Mouse (Mus musculus) kidney, postnatal 0 days (tissue): Measurements from ENCODE around the gene Tspo2. TPM values are rescaled to one million over a fixed set of nuclear protein-coding genes. Genes with fewer than 3 reads are reported as not detected.
"Not testable (repeated sequence)": the region's sequence is repeated elsewhere in the genome, so short reads cannot be mapped to it uniquely, and the experiment has no call there.

ENCODE experiments used
- ATAC-seq: fragments of 200-750 bp; cut with Nextera tagmentation; replicated peaks from 2 replicates; pipeline ENCODE4 v1.8.0; 2017; ENCODE audit warnings: low read depth, moderate number of reproducible peaks, moderate TSS enrichment, moderate library complexity; ENCODE audit not compliant: low FRiP score
- DNase-seq: peaks from one replicate; pipeline ENCODE4 v3.0.0-alpha.2; 2016; ENCODE audit warnings: low spot score
- H3K27ac ChIP-seq: fragments of 300-500 bp; sonication (generic); 2 replicates; pipeline ENCODE4 v1.5.1; 2014; ENCODE audit warnings: mild to moderate bottlenecking
- H3K27me3 ChIP-seq: fragments of 300-500 bp; sonication (generic); 2 replicates; pipeline ENCODE4 v1.6.1; 2014; ENCODE audit warnings: low read length, mixed read lengths; ENCODE audit not compliant: insufficient read depth
- H3K36me3 ChIP-seq: fragments of 300-500 bp; sonication (generic); 2 replicates; pipeline ENCODE4 v1.6.1; 2014; ENCODE audit warnings: low read length, mixed read lengths; ENCODE audit not compliant: insufficient read depth
- H3K4me1 ChIP-seq: fragments of 300-500 bp; sonication (generic); replicated peaks from 2 replicates; pipeline ENCODE4 v1.6.1; 2014; ENCODE audit warnings: antibody characterized with exemption, low read length, mixed read lengths; ENCODE audit not compliant: insufficient read depth
- H3K4me2 ChIP-seq: fragments of 300-500 bp; sonication (generic); 2 replicates; pipeline ENCODE4 v1.6.1; 2014; ENCODE audit warnings: mild to moderate bottlenecking, low read length, moderate library complexity, mixed read lengths
- H3K4me3 ChIP-seq: fragments of 300-500 bp; sonication (generic); replicated peaks from 2 replicates; pipeline ENCODE4 v1.5.1; 2014; ENCODE audit warnings: low read depth, low read length
- H3K9ac ChIP-seq: fragments of 300-500 bp; sonication (generic); 2 replicates; pipeline ENCODE4 v1.6.1; 2014; ENCODE audit warnings: low read depth, low read length
- H3K9me3 ChIP-seq: fragments of 300-500 bp; sonication (generic); replicated peaks from 2 replicates; pipeline ENCODE4 v1.6.1; 2016; ENCODE audit warnings: low read length, inconsistent platforms, mixed read lengths
- CTCF ChIP-seq: IDR thresholded peaks from 2 replicates; pipeline ENCODE4 v1.5.1; 2016; ENCODE audit warnings: antibody characterized with exemption, low read depth, mild to moderate bottlenecking, moderate library complexity
- WGBS: fragments of 180-500 bp; shearing (Covaris S2); extraction: QIAGEN DNeasy Blood & Tissue Kit; methylation state at CpG from one replicate; pipeline ENCODE4 v1.1.7; 2014; 5-methylcytosine and 5-hydroxymethylcytosine counted together
- polyA plus RNA-seq: library from polyadenylated mRNA; unstranded; fragments of >200 nt; fragmentation: Nextera tagmentation; extraction: Ambion mirVana; gene quantifications from 2 replicates; pipeline ENCODE4 v1.2.1, GENCODE M21; 2015

Tspo2 gene
- polyA plus RNA-seq, 1 experiment from 2014 or later, result 1.2 TPM

DNA sequence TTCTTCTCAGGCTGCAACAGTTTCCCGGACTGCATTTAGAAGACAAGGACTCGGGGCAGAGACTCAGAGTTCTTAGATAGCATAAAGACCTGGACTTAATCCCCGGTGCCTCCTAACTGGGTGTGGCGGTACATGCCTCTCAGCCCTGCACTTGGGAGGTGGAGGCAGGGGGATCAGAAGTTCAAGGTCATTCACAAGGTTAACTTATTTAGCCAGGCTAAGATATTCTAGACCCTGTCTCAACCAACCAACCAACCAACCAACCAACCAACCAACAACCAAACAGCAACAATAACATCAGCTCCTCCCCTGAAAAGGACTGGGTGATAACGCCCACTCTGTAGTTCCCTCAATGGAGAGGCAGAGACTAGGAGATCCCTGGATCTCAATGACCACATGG, 32.9 kb upstream of the Tspo2 start:
- Histone ChIP-seq H3K9ac (no peak overlapping the region), H3K36me3 (no peaks in the 10 kb centered on the region), H3K27me3 (no peaks in the 10 kb centered on the region), H3K9me3 (no peaks in the 10 kb centered on the region), H3K4me3 (no peak overlapping the region), H3K27ac (no peak overlapping the region), H3K4me1 (no peaks in the 10 kb centered on the region), H3K4me2 (no peak overlapping the region)
- DNase-seq (no peak), ATAC-seq (no peak)
- 91% methylated on average over 5 of the region's 5 CpGs for WGBS
- no peak for TF ChIP-seq CTCF

DNA sequence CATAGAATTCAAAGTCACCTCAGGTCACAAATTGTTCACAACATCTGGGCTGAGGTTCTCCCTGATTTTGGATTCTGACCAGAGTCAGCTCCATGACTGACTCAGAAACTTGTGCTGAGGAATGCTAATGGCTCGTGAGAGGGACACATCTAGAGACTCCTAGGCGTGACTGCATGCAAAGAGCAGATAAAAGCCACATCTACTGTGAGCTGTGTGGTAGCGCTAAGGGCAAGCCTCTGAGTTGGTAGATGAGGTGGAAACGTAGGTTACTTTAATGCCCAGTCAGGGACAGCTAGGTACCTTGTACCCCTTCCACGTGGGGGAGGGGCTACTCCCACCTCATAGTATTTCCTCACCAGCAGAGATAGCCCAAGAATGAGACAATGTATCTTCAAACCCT, 32.4 kb upstream of the Tspo2 start:
- ATAC-seq, result no peak
- Histone ChIP-seq H3K27ac (no peak overlapping the region), H3K4me3 (no peak overlapping the region), H3K9ac (no peak overlapping the region), H3K36me3 (no peaks in the 10 kb centered on the region), H3K27me3 (no peaks in the 10 kb centered on the region), H3K4me2 (no peak overlapping the region), H3K9me3 (no peaks in the 10 kb centered on the region), H3K4me1 (no peaks in the 10 kb centered on the region)
- 75% methylated on average over 5 of the region's 5 CpGs for whole genome bisulfite sequencing
- no peak for DNase-seq
- TF ChIP-seq CTCF, result no peak

- Histone ChIP-seq H3K4me3 (no peak overlapping the region), H3K9ac (no peak overlapping the region), H3K9me3 (no peaks in the 10 kb centered on the region), H3K27ac (no peak overlapping the region), H3K4me2 (no peak overlapping the region), H3K36me3 (no peaks in the 10 kb centered on the region), H3K4me1 (no peaks in the 10 kb centered on the region), H3K27me3 (no peaks in the 10 kb centered on the region)
- ATAC-seq, result no peak
- DNase-seq, result no peak
- no peak for TF ChIP-seq CTCF
- 88% methylated on average over 10 of the region's 10 CpGs for WGBS
Observed at GRCm38 (mm10) chr17:48479952-48480351, 28.6 kb upstream of the Tspo2 start.

DNA sequence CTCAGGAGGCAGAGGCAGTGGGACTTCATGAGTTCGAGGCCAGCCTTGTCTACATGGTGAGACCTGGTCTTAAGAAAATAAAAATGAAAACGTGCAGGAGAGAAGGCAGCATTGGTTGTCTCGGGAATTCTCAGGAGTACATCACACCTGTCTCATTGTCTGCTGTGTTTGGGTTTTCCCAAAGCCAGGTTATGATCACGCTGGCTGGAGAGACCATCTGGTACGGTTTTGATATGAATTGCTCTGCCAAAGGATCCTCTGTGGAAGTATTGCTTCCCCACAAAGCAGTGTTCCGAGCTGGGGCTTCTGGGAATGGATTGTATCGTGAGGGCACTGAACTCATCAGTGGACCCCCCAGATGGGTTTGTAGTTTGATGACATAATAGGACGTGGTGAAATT, 24.1 kb upstream of the Tspo2 start:
- Histone ChIP-seq H3K9ac (no peak overlapping the region), H3K4me1 (no peaks in the 10 kb centered on the region), H3K4me3 (no peak overlapping the region), H3K27me3 (no peaks in the 10 kb centered on the region), H3K36me3 (no peaks in the 10 kb centered on the region), H3K4me2 (no peak overlapping the region), H3K9me3 (no peaks in the 10 kb centered on the region), H3K27ac (no peak overlapping the region)
- WGBS, result 84% methylated on average over 8 of the region's 8 CpGs
- no peak for DNase-seq
- ATAC-seq, result no peak
- no peak for TF ChIP-seq CTCF

- H3K36me3 ChIP-seq, H3K27ac ChIP-seq, H3K9ac ChIP-seq, DNase-seq, H3K27me3 ChIP-seq, H3K4me3 ChIP-seq, H3K4me2 ChIP-seq, ATAC-seq, H3K9me3 ChIP-seq, H3K4me1 ChIP-seq: not testable (repeated sequence)
- 72% methylated on average over 6 of the region's 6 CpGs for WGBS
Observed at GRCm38 (mm10) chr17:48474282-48474681, 23.0 kb upstream of the Tspo2 start.

DNA sequence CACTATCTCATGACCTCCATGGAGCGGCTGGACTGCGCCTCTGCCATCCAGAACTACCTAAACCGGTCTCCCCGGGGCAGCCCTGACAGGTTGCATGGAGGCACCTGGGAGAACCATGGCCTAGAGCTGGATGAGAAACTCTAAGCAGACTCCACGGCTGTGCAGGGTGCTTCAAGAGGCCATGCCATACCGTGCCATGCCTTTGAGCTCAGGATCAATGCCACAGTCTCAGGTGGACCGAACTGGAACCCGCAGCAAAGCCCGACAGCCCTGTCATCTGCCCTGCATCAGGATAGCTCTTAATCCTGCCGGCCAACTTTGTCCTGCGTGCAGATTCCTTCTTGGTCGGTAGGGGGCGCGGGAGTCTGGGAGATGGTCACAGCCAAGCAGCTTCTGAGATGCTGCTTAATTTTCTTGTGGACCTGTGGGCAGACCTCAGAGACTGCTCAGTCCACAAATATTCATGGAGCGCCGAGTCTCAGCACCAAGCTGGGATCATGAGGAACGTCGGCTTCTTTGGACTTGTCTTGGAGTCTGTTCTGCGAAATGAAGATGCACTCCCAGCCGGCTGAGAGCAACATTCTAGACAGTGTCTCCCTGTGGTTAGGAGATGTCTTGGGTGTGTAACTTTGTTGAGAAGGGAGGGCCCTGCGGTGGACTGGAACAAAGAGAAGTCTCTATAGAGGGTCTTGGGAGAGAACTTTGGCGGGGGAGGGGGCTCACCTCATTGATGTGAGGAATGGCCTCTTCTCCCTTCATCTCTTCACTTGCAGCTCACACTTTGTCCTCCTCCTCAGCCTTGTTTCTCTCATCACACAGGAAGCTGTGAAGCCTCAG, 16.3 kb upstream of the Tspo2 start:
- H3K9ac ChIP-seq, result no peak overlapping the region
- WGBS, result 11% methylated on average over 22 of the region's 22 CpGs

More for the DNA sequence above, 16.3 kb upstream of the Tspo2 start:
- peak; percentile 79 for DNase-seq
- Histone ChIP-seq H3K36me3 (no peaks in the 10 kb centered on the region), H3K9me3 (no peaks in the 10 kb centered on the region), H3K4me3 (no peak overlapping the region), H3K4me1 (no peaks in the 10 kb centered on the region), H3K27ac (no peak overlapping the region), H3K27me3 (no peaks in the 10 kb centered on the region), H3K4me2 (0 out of 2 replicates have a peak overlapping the region, but pooled peaks have one; percentile 10)
- TF ChIP-seq CTCF, result peak; percentile 92
- peak; percentile 70 for ATAC-seq
